Mouse (Mus musculus) layer of hippocampus, adult 8-10 months (tissue): ENCODE results near the gene Zfp36. TPM values are rescaled to one million over a fixed set of nuclear protein-coding genes. Genes with fewer than 3 reads are reported as not detected.
"Not testable (repeated sequence)": the region's sequence is repeated elsewhere in the genome, so short reads cannot be mapped to it uniquely, and the experiment has no call there.

Source experiments
- DNase-seq, 2 experiments: peaks; one replicate each; pipeline ENCODE4 v3.0.0; 2022; ENCODE audit warnings: low spot score in 2 of 2
- total RNA-seq, 4 experiments: library from RNA; stranded (reverse); gene quantifications; 2 replicates each; pipeline ENCODE4 v1.2.4; 2022

Gene Zfp36
- total RNA-seq = 1 to 10 TPM; 1.8 to 7.9 (median 5.0) TPM

DNA sequence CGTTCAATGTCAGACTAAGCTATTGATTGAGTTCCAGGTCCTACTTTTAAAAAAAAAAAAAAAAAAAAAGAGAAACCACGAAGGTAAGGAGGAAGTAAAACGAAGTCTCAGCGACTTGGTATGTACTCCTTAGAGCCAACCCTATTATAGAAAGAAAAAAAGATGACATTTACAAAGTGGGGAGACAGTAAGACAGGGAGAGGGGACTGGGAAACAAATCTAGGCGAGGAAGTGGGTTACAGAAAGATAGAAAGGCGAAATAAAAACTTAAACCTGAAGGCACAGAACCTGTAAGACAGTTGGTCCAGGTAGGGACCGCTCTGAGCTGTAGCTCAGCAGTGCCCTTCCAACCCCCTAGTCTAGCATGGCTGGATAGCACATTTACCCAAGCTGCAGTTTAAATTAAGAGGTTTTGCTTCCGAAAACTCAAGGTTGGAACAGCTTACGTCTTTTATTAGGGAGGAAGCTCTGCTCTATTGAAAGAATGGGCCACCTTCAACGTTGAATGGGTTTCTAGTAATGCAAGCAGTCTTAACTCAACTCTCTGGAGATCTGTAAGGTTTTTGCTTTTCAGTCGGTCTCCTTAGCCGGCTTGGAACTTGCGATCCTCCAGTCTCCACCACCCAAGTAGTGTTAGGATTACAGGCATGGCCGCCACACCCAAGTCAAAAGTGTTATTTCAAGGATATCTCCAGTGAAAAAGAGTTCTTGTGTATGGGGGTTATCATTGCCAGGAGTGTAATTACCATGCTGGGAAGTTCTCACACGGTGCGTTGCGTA, at the start of gene Zfp36:
Gene Zfp36, minus strand, starts transcription at position 17 of the 780 bp plus-strand sequence.
- DNase-seq = no peak

GRCm38 (mm10) chr7:28427738-28428137, 47.7 kb upstream of the Zfp36 start:
- DNase-seq = no peak

- no peak for DNase-seq
Observed at GRCm38 (mm10) chr7:28423018-28423417, 43.0 kb upstream of the Zfp36 start.

DNA sequence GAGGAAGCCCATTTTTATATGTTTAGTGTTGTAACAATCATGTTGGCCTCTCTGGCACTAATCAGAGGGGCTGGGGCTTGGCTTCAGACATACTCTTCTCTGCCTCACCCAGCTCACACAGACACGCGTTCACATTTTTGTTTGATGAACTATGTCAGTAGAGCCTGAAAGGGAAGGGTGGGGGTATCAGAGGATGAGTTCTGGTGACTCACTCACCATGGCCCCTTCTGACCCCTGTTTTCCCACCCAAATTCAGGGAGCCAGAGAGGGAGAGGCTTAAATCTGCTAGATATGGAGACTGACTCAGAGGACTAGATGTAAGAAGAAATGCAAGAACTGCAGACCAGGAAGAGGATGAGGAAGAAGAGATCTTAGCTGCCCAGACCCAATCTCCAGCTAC, 39.4 kb upstream of the Zfp36 start:
- no peak for DNase-seq

GRCm38 (mm10) chr7:28418096-28418670, 38.1 kb upstream of the Zfp36 start:
- no peak for DNase-seq

DNA sequence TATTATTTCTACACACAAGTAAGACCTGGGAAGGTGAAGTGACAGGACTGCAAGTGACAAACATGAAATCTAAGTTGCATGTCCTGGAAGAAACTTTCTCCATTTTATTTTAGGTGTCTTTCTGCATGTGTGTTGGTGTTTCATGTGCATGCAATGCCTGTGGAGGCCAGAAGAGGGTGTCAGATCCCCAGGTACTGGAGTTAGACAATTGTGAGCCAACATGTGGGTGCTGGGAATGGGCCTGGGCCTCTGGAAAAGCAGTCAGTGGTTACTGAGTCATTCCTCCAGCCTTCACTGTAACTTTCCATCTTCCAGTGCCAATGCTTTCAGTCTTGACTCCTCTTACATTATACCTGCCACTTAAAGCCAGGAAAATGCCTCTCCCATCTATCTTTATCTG, 37.3 kb upstream of the Zfp36 start:
- DNase-seq = no peak

GRCm38 (mm10) chr7:28412826-28413225, 32.8 kb upstream of the Zfp36 start:
- no peak for DNase-seq

GRCm38 (mm10) chr7:28410841-28411475, 30.9 kb upstream of the Zfp36 start:
- DNase-seq = no peak

DNA sequence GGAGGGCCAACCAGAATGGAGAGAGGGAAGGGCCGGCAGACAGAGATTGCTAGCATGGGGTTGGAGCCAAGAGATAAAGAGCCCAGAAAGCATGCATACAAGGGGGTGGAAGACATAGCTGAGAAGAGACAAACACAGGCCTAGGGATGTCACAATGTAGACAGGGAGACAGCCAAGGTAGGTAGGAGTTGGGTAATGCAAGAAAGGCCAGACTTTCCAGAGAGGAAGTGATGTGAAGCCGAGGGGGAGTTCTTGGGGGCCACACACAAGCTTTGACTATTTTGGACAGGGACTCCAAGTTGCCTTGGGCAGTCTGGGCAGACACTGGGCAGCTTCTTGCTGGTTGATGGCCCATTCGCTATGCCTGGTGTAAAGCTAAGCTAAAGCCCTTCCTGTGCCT, 21.9 kb upstream of the Zfp36 start:
- no peak for DNase-seq

DNA sequence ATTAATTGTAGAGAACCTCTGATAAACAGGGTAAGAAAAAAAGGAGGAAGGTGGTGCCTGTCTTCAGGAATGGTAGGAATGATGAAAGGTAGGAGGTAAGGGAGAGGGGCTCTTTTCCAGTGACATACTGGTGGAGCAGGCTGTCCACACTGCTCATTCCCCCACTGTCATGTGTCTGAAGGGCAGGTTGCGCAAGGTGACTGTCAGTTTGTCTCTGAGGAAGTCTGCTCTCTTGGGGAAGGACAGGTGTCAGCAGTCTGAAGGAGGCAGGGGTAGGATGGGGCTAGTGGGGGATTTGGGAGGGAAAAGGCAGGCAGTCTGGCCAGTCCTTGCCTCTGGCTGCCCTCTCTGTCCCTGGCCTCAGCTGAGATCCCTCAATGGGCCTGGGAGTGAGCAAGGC, 21.0 kb upstream of the Zfp36 start:
- no peak for DNase-seq

- no peak for DNase-seq
Observed at GRCm38 (mm10) chr7:28398696-28399340, 18.8 kb upstream of the Zfp36 start.

GRCm38 (mm10) chr7:28398000-28398399, 17.9 kb upstream of the Zfp36 start:
- DNase-seq = no peak

- no peak for DNase-seq
Observed at GRCm38 (mm10) chr7:28395425-28395824, 15.4 kb upstream of the Zfp36 start.

DNA sequence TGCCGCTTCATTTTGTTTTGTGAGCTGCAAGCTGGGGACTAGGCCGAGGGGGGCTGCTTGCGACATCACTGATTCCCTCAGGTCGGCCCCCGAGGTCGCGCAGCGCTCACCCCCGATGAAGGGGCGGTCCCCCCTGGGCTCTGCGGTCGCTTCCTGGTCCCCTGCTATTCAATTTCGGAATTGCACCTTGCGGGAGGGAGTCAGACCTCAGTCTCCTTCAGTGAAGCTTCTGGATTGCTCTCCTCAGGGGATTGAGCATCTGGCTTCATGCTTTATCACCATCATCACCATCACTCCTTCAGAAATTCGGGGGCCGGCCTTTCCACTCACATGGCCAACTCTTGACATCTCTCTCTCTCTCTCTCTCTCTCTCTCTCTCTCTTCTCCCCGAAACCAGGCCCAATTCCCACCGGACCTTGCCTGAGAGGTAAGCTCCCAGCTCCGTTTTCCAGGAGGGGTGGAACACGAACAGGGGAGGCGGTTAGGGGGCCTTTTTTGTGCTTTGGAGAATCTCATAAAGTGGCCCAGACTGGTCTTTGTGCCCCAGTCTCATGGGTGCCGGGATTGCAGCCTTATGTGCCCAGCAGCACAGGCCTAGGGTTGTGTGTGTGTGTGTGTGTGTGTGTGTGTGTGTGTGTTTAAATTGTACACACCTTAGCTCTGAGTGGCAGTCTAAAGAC, 13.4 kb upstream of the Zfp36 start:
- no peak for DNase-seq

DNA sequence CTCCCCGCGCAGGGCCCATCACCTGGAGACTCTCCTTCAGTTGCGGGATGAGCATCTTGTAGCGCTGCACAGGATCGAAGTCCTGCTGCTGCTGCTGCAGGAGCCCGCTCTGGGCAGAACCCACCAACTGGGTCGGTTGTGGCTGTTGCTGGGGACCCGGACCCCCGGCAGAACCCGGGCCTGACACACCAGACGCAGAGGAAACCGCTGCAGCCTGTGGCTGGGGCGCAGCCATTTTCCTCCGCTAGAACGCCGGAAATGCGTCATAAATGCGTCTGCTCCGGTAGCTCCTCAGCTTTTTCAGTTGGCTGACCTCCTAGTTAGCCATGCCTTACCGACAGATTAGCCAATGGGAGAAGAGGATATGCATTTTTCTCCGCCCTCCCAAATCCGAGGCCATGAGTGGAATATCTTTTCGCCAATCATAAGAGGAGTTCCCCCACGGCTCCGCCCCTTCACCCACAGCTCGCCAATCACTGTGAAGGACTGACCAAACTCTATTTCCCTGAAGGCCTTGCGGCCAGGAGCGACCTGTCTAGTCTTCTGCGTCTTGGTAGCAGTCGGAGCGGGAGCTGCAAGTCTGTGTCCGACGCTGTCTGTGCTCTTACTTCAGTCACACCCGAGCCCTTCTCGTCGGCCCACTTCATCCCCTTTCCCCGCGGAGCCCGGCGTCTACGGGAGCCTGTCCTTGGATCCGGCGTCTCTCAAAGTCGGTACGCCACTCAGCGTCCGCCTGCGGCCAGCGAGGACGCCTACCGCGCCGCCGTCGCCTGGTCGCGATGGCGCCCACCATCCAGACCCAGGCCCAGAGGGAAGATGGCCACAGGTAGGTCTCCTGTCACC, 12.6 kb upstream of the Zfp36 start, which contains the start of the genes Med29 and Paf1:
Gene Med29, minus strand, starts transcription at position 280 of the 843 bp plus-strand sequence.
Gene Paf1, plus strand, starts transcription at position 523 of the 843 bp plus-strand sequence.
- peak; percentile 98 to 99 for DNase-seq

DNA sequence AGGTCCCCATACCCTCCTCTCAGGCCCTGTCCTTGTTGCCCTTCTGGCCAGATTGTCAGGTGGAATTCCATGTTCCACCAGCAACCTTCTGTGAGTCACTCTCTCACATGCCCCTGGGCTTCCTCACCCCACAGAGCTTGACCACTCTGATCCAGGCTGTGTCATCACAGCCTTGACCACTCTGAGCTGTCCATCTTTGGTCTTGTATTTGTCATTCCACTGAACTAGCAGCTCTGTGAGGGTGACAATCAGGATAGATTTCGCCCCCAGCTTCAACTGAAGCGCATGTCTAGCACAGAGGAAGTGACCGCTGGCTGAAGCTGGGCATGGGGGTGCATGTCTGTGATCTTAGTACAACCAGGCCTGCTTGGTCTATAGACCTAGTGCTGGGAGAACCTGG, 10.3 kb upstream of the Zfp36 start:
- DNase-seq = no peak

DNA sequence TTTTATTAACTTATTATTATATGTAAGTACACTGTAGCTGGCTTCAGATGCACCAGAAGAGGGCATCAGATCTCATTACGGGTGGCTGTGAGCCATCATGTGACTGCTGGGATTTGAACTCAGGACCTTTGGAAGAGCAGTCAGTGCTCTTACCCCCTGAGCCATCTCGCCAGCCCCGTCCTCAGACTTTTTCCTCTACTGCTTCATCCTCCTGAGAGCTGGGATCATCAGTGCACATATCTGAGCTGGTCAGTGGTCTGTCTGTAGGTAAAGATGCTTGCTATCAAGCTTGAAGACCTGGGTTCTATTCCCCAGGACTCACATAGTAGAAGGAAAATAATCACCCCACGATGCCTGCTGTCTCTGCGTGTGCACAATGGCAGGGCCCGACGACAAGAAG, 7.3 kb upstream of the Zfp36 start:
- DNase-seq = not testable (repeated sequence)

GRCm38 (mm10) chr7:28386877-28387276, 6.8 kb upstream of the Zfp36 start:
- not testable (repeated sequence) for DNase-seq

- DNase-seq = peak in 1 of 2 experiments; percentile 82
Observed at GRCm38 (mm10) chr7:28386462-28386861, 6.4 kb upstream of the Zfp36 start.

DNA sequence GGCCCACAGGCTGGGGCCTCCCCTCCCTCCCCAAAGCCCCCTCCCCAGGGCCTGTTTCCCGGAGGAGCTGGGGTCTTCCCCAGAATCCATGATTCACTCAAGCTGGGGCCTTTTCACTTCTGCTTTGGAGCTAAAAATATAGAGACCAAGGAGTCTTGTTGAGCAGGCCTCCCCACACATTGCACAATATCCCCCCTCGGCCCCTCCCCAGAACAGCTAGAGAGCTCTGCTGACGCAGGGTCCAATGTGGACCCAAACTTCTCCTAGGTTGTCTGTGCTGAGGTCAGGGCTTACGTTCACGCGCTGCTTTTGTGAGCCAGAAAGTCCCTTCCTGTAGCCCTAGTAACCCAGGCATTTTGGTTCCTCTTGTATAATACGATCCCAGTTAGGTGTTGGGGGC, 6.0 kb upstream of the Zfp36 start:
- no peak for DNase-seq
